Mouse (Mus musculus) testis, adult 2 months (tissue): ENCODE results near the gene Col2a1.

Experiments
- CTCF ChIP-seq: fragments of 200-500 bp; IDR thresholded peaks from 2 replicates; pipeline ENCODE4 v1.5.1; 2012; ENCODE audit warnings: low read depth, mild to moderate bottlenecking, inconsistent platforms, low read length, moderate library complexity; ENCODE audit not compliant: control insufficient read depth, insufficient read depth, insufficient replicate concordance
- POLR2A ChIP-seq: fragments of 200-500 bp; IDR thresholded peaks from 2 replicates; pipeline ENCODE4 v1.6.1; 2012; ENCODE audit warnings: low read depth, mild to moderate bottlenecking, inconsistent platforms, low read length, moderate library complexity; ENCODE audit not compliant: control insufficient read depth

GRCm38 (mm10) chr15:97949706-97950105, 54.8 kb downstream of the Col2a1 start:
- TF ChIP-seq CTCF (no peak), POLR2A (no peak)
